Mouse (Mus musculus): ENCODE measurements at regions not wholly inside any gene's neighbourhood (a gene's known extent, or its start where the extent isn't known, plus 50 kb on each side); places are given as distances from the start of the nearest gene placed in this dataset.
A peak's percentile ranks its signal among the peaks of the same experiment; 100 is the strongest.

- no peak for DNase-seq (ENCODE audit: low spot score)
These were observed 232.0 kb downstream of the Wdr72 start for GRCm38 (mm10) chr9:74342176-74342575.

- no peak for DNase-seq (ENCODE audit: low spot score)
These were observed 234.9 kb downstream of the Wdr72 start for GRCm38 (mm10) chr9:74345027-74345426.

- no peak for DNase-seq (ENCODE audit: low spot score)
These were observed 238.6 kb downstream of the Wdr72 start for GRCm38 (mm10) chr9:74348776-74349175.

- no peak for DNase-seq (ENCODE audit: low spot score)
These were observed 255.8 kb downstream of the Wdr72 start for GRCm38 (mm10) chr9:74365930-74366438.

GRCm38 (mm10) chr9:74376191-74376590, 266.0 kb downstream of the Wdr72 start:
- DNase-seq (ENCODE audit: low spot score), result no peak

- DNase-seq (ENCODE audit: low spot score), result no peak
These were observed 267.0 kb downstream of the Wdr72 start for GRCm38 (mm10) chr9:74377204-74377603.

GRCm38 (mm10) chr9:74384206-74384896, 274.2 kb downstream of the Wdr72 start:
- no peak for DNase-seq (ENCODE audit: low spot score)

GRCm38 (mm10) chr9:74425594-74425993, 315.4 kb downstream of the Wdr72 start:
- DNase-seq (ENCODE audit: low spot score), result no peak

GRCm38 (mm10) chr9:74449981-74450380, 339.8 kb downstream of the Wdr72 start:
- DNase-seq (ENCODE audit: low spot score), result no peak

- no peak for DNase-seq (ENCODE audit: low spot score)
These were observed 350.9 kb downstream of the Wdr72 start for GRCm38 (mm10) chr9:74461084-74461483.

- DNase-seq (ENCODE audit: low spot score), result no peak
These were observed 366.7 kb downstream of the Wdr72 start for GRCm38 (mm10) chr9:74476830-74477229.

GRCm38 (mm10) chr9:74479273-74479672, 369.1 kb downstream of the Wdr72 start:
- no peak for DNase-seq (ENCODE audit: low spot score)

GRCm38 (mm10) chr9:74513887-74514286, 347.8 kb upstream of the Onecut1 start:
- DNase-seq (ENCODE audit: low spot score), result no peak

- DNase-seq (ENCODE audit: low spot score), result no peak
These were observed 333.2 kb upstream of the Onecut1 start for GRCm38 (mm10) chr9:74528550-74528949.

GRCm38 (mm10) chr9:74530317-74530716, 331.4 kb upstream of the Onecut1 start:
- DNase-seq (ENCODE audit: low spot score), result peak; percentile 53

- DNase-seq (ENCODE audit: low spot score), result no peak
These were observed 331.0 kb upstream of the Onecut1 start for GRCm38 (mm10) chr9:74530748-74531147.

GRCm38 (mm10) chr9:74531986-74532385, 329.7 kb upstream of the Onecut1 start:
- no peak for DNase-seq (ENCODE audit: low spot score)

GRCm38 (mm10) chr9:74534976-74535375, 326.7 kb upstream of the Onecut1 start:
- DNase-seq (ENCODE audit: low spot score), result peak; percentile 11

- DNase-seq (ENCODE audit: low spot score), result peak; percentile 3
These were observed 305.6 kb upstream of the Onecut1 start for GRCm38 (mm10) chr9:74556116-74556515.

- DNase-seq (ENCODE audit: low spot score), result no peak
These were observed 269.0 kb upstream of the Onecut1 start for GRCm38 (mm10) chr9:74592757-74593156.

GRCm38 (mm10) chr9:74593970-74594369, 267.8 kb upstream of the Onecut1 start:
- DNase-seq (ENCODE audit: low spot score), result no peak

GRCm38 (mm10) chr9:74604415-74604814, 257.3 kb upstream of the Onecut1 start:
- no peak for DNase-seq (ENCODE audit: low spot score)

GRCm38 (mm10) chr9:74621957-74622356, 239.8 kb upstream of the Onecut1 start:
- DNase-seq (ENCODE audit: low spot score), result no peak

GRCm38 (mm10) chr9:74645394-74645793, 216.3 kb upstream of the Onecut1 start:
- DNase-seq (ENCODE audit: low spot score), result no peak
